Mouse (Mus musculus) ovary, adult 18-20 months (tissue): ENCODE data around the gene Samm50.
A peak's percentile ranks its signal among the peaks of the same experiment; 100 is the strongest.
"Not testable (repeated sequence)": the region's sequence is repeated elsewhere in the genome, so short reads cannot be mapped to it uniquely, and the experiment has no call there.

Experiments used
- DNase-seq: peaks from one replicate; pipeline ENCODE4 v3.0.0; 2022; ENCODE audit warnings: low spot score, mixed read lengths

Samm50 gene

GRCm38 (mm10) chr15:84192058-84192791 is at the start of gene Samm50:
Gene Samm50 (plus strand): TSS chr15:84192241.
- DNase-seq = peak; percentile 84

GRCm38 (mm10) chr15:84156158-84156557 is 35.9 kb upstream of the Samm50 start:
- DNase-seq = no peak

GRCm38 (mm10) chr15:84157530-84157929 is 34.5 kb upstream of the Samm50 start:
- not testable (repeated sequence) for DNase-seq

GRCm38 (mm10) chr15:84161871-84162270 is 30.2 kb upstream of the Samm50 start:
- DNase-seq = no peak

GRCm38 (mm10) chr15:84166818-84167217 is 25.2 kb upstream of the Samm50 start:
- DNase-seq = no peak

GRCm38 (mm10) chr15:84167600-84167999 is 24.4 kb upstream of the Samm50 start, which contains the start of gene Pnpla3:
Gene Pnpla3 (plus strand): TSS chr15:84167837.
- DNase-seq = peak; percentile 93

- DNase-seq = no peak
Measured at GRCm38 (mm10) chr15:84168170-84169161, 23.6 kb upstream of the Samm50 start.

- no peak for DNase-seq
Measured at GRCm38 (mm10) chr15:84169511-84169910, 22.5 kb upstream of the Samm50 start.

GRCm38 (mm10) chr15:84171166-84171565 is 20.9 kb upstream of the Samm50 start:
- no peak for DNase-seq

- no peak for DNase-seq
Measured at GRCm38 (mm10) chr15:84178733-84179132, 13.3 kb upstream of the Samm50 start.

GRCm38 (mm10) chr15:84182000-84182399 is 10.0 kb upstream of the Samm50 start:
- DNase-seq = no peak

GRCm38 (mm10) chr15:84183967-84184366 is 8.1 kb upstream of the Samm50 start:
- DNase-seq = peak; percentile 60

GRCm38 (mm10) chr15:84186196-84186595 is 5.8 kb upstream of the Samm50 start:
- DNase-seq = no peak

- DNase-seq = no peak
Measured at GRCm38 (mm10) chr15:84188887-84189530, 3.0 kb upstream of the Samm50 start.

GRCm38 (mm10) chr15:84189881-84190280 is 2.2 kb upstream of the Samm50 start:
- DNase-seq = no peak

GRCm38 (mm10) chr15:84191724-84192057 is 350 bp upstream of the Samm50 start:
- DNase-seq = no peak

GRCm38 (mm10) chr15:84196486-84197165 is 4.6 kb downstream of the Samm50 start:
- DNase-seq = peak; percentile 39

GRCm38 (mm10) chr15:84207327-84207726 is 15.3 kb downstream of the Samm50 start:
- DNase-seq = no peak

GRCm38 (mm10) chr15:84209517-84210412 is 17.7 kb downstream of the Samm50 start:
- no peak for DNase-seq

- DNase-seq = no peak
Measured at GRCm38 (mm10) chr15:84210461-84210860, 18.4 kb downstream of the Samm50 start.

GRCm38 (mm10) chr15:84210941-84211340 is 18.9 kb downstream of the Samm50 start:
- DNase-seq = no peak
